Mouse (Mus musculus): ENCODE results near the gene S100a11.
"Not testable (repeated sequence)": the region's sequence is repeated elsewhere in the genome, so short reads cannot be mapped to it uniquely, and the experiment has no call there.

Gene S100a11

GRCm38 (mm10) chr3:93520330-93521193 lies at the start of gene S100a11:
S100a11 (plus strand) TSS chr3:93520488.
- peak; percentile 78 for DNase-seq

DNA sequence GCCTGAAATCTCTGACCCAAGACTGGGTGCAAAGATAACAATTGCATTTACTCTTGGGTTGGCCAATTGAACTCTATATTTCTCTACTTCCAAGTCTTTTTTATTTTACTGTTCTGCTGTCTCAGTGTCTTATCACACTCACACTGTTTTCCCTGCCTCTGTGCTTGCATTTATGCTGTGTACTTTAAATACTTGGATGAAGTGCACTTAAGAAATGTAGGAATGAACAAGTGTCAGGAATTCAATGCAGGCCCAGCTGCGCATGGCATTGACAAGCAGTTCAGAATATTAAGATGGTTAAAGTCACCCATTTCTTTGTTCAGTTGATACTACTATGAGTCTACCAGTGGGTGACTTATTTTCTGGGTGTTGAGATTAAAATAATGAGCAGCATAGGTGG lies 40.2 kb upstream of the S100a11 start:
- DNase-seq, result no peak

DNA sequence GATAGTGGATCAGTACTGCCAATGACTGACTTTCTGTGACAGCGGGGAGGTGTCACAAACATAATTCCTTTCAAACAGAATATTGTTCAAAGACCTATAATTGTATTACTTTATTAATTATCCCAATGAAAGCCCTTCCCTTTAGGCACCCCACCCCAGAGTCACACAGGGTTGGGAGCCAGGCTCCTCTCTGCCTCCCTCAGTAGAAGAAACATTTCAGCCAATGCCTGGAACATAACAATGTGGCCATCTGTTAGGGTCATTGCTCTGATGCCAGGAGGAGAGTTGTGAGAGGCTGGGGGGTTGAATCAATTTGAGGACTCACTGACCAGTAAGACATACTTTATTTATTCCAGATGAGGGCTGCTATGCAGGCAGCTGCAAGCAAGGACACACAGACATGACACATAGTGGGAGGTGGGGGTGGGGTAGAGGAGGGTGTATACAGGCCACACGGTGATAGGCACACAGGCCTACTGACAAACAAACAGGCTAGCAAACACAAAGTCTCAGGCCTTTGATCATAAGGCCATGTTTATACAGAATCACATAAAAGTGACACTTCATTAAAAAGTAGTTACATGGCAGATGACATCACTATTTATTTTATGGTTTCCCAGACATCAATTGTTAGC lies 38.2 kb upstream of the S100a11 start:
- DNase-seq, result no peak

DNA sequence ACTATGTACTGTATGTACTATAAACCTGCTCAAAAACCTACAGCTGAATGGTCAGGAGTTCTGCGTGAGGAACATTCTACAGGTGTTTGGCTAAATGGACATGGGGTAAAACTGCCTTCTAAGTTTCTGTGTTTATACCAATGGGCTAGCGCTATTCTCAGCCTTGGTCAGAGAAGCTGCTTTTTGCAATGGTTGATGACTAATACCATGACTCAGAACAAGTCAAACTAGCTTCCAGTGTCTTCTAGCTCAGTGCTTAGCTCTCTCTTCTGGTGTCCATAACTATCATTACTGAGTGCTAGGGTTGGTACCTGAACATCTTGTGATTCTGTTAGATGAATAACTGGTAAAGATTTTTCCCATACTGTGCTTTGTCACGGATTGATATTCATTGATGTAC lies 34.7 kb upstream of the S100a11 start:
- no peak for DNase-seq

DNA sequence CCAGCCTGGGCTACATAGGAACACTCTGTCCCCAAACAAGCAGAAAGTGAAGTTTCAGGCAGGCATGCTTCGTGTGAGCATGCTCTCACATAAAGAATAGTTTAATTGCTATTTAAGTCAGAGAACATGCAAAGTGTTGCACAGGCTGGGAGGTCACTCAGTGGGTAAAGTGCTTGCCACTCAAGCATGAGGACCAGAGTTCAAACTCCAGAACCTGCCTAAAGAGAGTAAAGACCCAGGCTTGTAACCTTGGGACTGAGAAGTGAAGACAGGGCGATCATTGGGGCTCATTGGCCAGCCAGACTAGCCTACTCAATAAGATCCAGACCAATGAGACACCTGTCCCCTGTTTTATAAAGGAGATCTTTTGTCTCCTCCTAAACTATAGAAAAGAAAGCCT lies 31.7 kb upstream of the S100a11 start:
- DNase-seq, result no peak

- DNase-seq, result no peak
Observed at GRCm38 (mm10) chr3:93492176-93492575, 28.1 kb upstream of the S100a11 start.

GRCm38 (mm10) chr3:93493992-93494391 lies 26.3 kb upstream of the S100a11 start:
- peak; percentile 62 for DNase-seq

DNA sequence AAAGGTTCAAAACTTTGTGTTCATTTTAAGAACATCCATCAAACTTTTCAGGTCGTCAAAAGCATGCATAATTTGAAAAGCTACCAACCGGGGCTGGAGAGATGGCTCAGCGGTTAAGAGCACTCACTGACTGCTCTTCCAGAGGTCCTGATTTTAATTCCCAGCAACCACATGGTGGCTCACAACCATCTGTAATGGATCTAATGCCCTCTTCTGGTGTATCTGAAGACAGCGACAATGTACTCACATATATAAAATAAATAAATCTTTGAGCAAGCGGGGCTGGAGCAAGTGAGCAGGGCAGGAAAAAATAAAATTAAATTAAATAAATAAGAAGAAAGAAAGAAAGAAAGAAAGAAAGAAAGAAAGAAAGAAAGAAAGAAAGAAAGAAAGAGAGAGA lies 25.5 kb upstream of the S100a11 start:
- not testable (repeated sequence) for DNase-seq

GRCm38 (mm10) chr3:93497131-93497530 lies 23.2 kb upstream of the S100a11 start:
- no peak for DNase-seq

- DNase-seq, result no peak
Observed at GRCm38 (mm10) chr3:93499129-93499528, 21.2 kb upstream of the S100a11 start.

DNA sequence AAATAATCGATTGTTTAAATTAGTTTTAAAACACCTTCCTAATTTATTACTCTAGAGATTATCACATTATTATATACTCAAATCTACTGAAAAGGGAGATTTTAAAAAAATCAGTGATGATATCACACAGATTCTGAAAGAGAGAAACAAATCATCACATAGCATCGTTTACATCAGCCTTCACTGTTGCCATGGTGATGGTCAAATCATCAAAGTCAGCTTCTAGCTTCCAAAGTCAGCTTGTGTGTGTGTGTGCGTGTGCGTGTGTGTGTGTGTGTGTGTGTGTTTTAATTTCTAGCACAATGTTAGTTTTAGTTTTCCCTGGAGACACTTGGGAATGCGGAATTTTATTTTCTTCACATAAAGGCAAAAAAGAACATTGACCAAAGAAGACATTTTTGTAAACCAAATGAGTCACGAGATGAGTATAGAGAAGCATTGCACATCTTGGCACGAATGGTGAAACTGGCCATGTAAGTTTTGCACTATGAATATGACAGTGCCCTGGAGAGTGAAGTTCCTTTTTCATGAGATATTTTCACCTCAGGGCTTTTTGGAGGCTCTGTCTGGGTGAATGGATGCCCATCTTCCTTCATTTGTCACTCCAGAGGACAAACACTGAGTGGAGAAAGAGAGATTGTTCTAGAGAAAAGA lies 15.6 kb upstream of the S100a11 start:
- DNase-seq, result no peak

GRCm38 (mm10) chr3:93505960-93506863 lies 14.1 kb upstream of the S100a11 start:
- DNase-seq, result peak; percentile 66

DNA sequence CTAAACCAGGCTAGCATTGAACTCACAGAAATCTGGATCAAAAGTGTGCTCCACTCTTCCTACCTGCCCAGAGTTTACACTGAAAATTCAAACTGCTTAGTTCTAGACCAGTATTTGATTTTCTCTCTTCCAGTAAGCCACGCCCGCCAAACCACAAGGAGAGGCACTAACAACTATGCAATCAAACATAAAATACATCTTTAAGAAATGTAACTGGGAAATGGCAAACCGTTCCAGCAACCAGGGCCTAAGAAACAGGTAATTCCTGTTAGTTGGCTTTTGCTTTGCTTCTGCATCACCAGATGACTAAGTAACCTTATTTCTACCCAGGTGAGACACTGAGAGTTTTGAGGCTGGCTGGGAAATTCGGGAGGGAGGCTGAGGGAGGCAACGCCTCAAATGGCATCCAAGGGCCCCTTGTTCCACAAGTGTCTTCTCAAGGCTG lies 13.4 kb upstream of the S100a11 start:
- DNase-seq, result peak; percentile 33

GRCm38 (mm10) chr3:93509301-93509700 lies 11.0 kb upstream of the S100a11 start:
- DNase-seq, result no peak

GRCm38 (mm10) chr3:93511036-93511435 lies 9.3 kb upstream of the S100a11 start:
- DNase-seq, result no peak

DNA sequence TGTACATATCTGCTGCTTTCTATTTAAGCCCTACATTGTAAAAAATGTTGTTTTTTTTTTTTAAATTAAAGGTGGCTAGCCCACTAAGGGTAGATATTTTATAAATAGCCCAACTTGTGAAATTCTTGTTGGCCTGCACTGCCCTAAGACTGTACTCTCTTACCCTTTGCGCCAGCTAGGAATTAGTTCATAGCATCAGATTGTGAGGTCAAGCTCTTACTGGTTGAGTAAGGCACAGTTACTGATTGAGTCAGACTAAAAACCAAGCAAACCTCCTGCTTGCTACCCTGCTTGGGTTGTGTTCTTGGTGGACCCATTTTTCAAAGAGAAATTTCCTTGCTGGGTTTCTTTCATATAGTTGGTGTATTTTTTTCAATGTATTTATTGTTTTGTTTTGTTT lies 8.5 kb upstream of the S100a11 start:
- no peak for DNase-seq

GRCm38 (mm10) chr3:93512386-93513101 lies 7.7 kb upstream of the S100a11 start:
- no peak for DNase-seq

DNA sequence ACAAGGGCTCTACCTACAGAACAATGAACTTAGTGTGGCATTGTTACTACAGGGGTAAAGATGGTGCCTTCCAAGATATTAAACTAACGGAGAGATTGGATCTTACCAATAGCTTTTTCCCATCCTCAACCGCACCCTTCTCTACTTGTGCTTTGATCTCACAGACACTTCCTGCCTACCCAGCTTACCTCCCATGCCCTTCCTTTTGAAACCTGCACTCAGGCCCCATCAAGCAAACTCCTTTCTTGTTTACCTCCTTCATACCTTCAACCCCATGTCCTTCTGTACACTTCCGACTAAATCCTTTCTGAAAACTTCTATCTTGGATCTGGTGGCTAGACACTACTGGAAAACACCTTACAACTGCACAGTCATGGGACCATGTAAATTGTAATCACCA lies 5.7 kb upstream of the S100a11 start:
- DNase-seq, result no peak

DNA sequence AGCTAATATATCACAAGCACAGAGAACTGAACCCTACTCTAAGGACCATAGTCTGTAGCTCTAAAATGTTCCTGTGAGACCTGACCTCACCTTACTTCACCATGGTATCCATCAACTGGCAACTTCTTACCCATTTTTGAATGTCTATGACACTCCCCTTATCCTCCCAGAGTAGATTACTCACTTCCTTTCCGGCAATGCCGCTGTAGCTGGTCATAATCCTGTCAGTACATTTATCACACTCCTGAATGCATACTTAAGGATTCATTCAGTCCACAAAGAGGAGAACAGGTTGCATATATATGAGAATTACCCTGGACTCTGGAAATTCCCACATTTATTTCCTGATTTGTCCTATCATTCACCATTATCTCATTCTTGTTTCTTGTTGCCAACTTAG lies 2.9 kb upstream of the S100a11 start:
- DNase-seq, result no peak

DNA sequence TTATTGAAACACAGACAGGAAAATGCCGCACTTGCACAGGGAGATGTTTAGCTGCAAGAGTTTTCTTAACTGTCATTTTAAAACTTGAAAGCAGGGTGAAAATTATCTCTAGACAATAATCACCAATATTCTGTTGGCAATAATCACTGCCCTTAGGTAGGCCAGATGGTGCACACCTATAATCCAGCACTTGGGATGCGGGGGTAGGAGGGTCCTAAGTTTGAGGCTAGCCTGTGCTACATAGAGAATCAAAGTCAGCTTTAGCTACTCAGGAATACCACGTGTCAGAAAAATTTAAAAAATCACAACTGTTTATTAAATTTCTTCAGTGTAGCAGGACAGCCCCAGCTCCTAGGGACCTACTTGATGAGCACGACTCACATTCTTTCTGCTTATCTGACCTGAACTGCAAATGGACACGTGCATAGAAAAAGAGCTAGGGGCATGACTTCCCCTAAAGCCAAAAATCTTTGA lies 395 bp upstream of the S100a11 start:
- no peak for DNase-seq

GRCm38 (mm10) chr3:93521462-93522057 lies 1.3 kb downstream of the S100a11 start:
- DNase-seq, result no peak

Data from lung, postnatal 14 days (tissue).